Mouse (Mus musculus) limb, embryonic 11.5 days (tissue): Measurements from ENCODE around the gene Fabp1. TPM values are rescaled to one million over a fixed set of nuclear protein-coding genes. Genes with fewer than 3 reads are reported as not detected.

Source experiments
- ATAC-seq: fragments of 200-750 bp; cut with Nextera tagmentation; 2 replicates; pipeline ENCODE4 v1.8.0; 2017; ENCODE audit warnings: low read depth; ENCODE audit not compliant: insufficient number of reproducible peaks, low FRiP score, low TSS enrichment
- DNase-seq: peaks from one replicate; pipeline ENCODE4 v3.0.0-alpha.2; 2015; ENCODE audit warnings: low spot score
- H3K27ac ChIP-seq: fragments of 300-500 bp; sonication (generic); replicated peaks from 2 replicates; pipeline ENCODE4 v1.5.1; 2014; ENCODE audit warnings: low read depth, mild to moderate bottlenecking, low read length
- H3K27me3 ChIP-seq: fragments of 300-500 bp; sonication (generic); 2 replicates; pipeline ENCODE4 v1.6.1; 2014; ENCODE audit warnings: mild to moderate bottlenecking, low read length, mixed read lengths; ENCODE audit not compliant: control insufficient read depth, insufficient read depth
- H3K36me3 ChIP-seq: fragments of 300-500 bp; sonication (generic); 2 replicates; pipeline ENCODE4 v1.6.1; 2014; ENCODE audit warnings: mild to moderate bottlenecking, low read length, moderate library complexity, mixed read lengths; ENCODE audit not compliant: control insufficient read depth, insufficient read depth
- H3K4me1 ChIP-seq: fragments of 300-500 bp; sonication (generic); 2 replicates; pipeline ENCODE4 v1.6.1; 2014; ENCODE audit warnings: low read length, mixed read lengths; ENCODE audit not compliant: control insufficient read depth, insufficient read depth
- H3K4me2 ChIP-seq: fragments of 300-500 bp; sonication (generic); 2 replicates; pipeline ENCODE4 v1.6.1; 2014; ENCODE audit warnings: low read depth, mild to moderate bottlenecking, moderate library complexity; ENCODE audit not compliant: severe bottlenecking
- H3K4me3 ChIP-seq: fragments of 300-500 bp; sonication (generic); 2 replicates; pipeline ENCODE4 v1.5.1; 2014; ENCODE audit warnings: low read depth, low read length
- H3K9ac ChIP-seq: fragments of 300-500 bp; sonication (generic); 2 replicates; pipeline ENCODE4 v1.6.1; 2014; ENCODE audit warnings: mild to moderate bottlenecking, low read length
- H3K9me3 ChIP-seq: fragments of 300-500 bp; sonication (generic); 2 replicates; pipeline ENCODE4 v1.6.1; 2016; ENCODE audit warnings: low read length; ENCODE audit not compliant: control insufficient read depth
- WGBS: fragments of 180-500 bp; shearing (Covaris S2); extraction: QIAGEN DNeasy Blood & Tissue Kit; methylation state at CpG from one replicate; pipeline ENCODE4 v1.1.7; 2014; 5-methylcytosine and 5-hydroxymethylcytosine counted together
- polyA plus RNA-seq: library from polyadenylated mRNA; unstranded; fragments of >200 nt; fragmentation: Nextera tagmentation; extraction: Ambion mirVana; gene quantifications from 2 replicates; pipeline ENCODE4 v1.2.1, GENCODE M21; 2014

Gene Fabp1
- polyA plus RNA-seq, 1 experiment from 2014 or later: 0.29 TPM

DNA sequence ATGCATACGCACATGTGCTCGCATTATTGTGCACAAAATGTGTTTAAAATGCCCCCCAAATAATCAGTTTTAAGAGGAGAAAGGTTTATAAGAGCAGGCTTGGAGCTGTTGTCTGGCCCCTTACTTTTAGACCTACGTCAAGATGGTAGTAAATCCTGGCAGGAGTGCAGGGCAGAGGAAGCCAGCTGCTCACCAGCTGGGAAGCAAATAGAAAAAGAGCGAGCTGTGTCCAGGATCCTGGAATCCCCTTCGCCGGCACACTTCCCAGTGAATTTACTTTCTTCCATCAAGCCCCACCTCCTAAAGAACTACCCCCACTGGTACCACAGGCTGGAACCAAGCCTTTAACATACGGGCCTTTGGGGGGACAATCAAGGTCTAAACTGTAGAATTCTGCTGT, 41.2 kb downstream of the Fabp1 start:
- no peak overlapping the region for H3K4me3 ChIP-seq
- no peaks in the 10 kb centered on the region for H3K9me3 ChIP-seq
- no peaks in the 10 kb centered on the region for H3K4me1 ChIP-seq
- no peak overlapping the region for H3K4me2 ChIP-seq
- no peak overlapping the region for H3K9ac ChIP-seq
- DNase-seq: no peak
- H3K27me3 ChIP-seq: no peaks in the 10 kb centered on the region
- 49% methylated on average over 7 of the region's 7 CpGs for WGBS
- H3K36me3 ChIP-seq: no peaks in the 10 kb centered on the region
- no peak overlapping the region for H3K27ac ChIP-seq
- no peak for ATAC-seq

GRCm38 (mm10) chr6:71242811-71243210, 43.2 kb downstream of the Fabp1 start:
- H3K4me3 ChIP-seq: no peak overlapping the region
- no peaks in the 10 kb centered on the region for H3K36me3 ChIP-seq
- H3K9me3 ChIP-seq: no peaks in the 10 kb centered on the region
- WGBS: 87% methylated on average over 1 of the region's 1 CpGs
- DNase-seq (no peak), ATAC-seq (no peak)
- no peak overlapping the region for H3K27ac ChIP-seq
- no peaks in the 10 kb centered on the region for H3K4me1 ChIP-seq
- H3K9ac ChIP-seq: no peak overlapping the region
- no peaks in the 10 kb centered on the region for H3K27me3 ChIP-seq
- H3K4me2 ChIP-seq: no peak overlapping the region

DNA sequence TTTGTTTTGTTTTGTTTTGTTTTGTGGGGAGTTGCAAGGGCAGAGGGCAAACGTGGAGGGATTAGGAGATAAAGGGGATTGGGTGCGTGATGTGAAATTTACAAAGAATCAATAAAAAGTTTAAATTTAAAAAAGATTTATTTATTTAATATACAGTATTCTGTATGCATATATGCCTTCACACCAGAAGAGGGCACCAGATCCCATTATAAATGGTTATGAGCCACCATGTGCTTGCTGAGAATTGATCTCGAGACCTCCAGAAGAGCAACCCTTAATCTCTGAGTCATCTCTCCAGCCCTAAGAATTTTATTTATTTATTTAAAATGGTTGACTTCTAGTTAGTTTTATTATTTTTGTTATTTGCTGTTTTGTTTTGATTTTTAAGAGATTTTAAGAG, 43.6 kb downstream of the Fabp1 start:
- ATAC-seq: no peak
- no peak for DNase-seq
- WGBS: 82% methylated on average over 3 of the region's 3 CpGs
- no peaks in the 10 kb centered on the region for H3K9me3 ChIP-seq
- no peak overlapping the region for H3K4me2 ChIP-seq
- no peak overlapping the region for H3K27ac ChIP-seq
- H3K36me3 ChIP-seq: no peaks in the 10 kb centered on the region
- no peak overlapping the region for H3K4me3 ChIP-seq
- H3K4me1 ChIP-seq: no peaks in the 10 kb centered on the region
- H3K9ac ChIP-seq: no peak overlapping the region
- no peaks in the 10 kb centered on the region for H3K27me3 ChIP-seq

DNA sequence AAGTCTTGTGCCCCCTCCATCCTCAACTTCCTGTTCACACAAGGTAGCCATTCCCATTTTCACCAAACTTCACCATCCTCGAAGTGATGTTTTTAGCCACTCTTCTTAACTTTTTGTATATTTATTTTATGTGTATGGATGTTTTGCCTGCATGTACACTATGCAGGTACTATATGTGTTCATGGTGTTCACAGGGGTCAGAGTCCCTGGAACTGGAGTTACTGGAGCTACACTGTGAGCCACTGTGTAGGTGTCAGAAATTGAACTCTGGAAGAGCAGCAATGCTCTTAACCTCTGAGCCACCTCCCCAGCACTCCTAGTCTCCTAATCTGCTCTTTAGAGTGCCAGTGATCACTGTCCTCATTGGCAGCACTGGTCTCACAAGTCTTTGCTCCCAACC, 48.8 kb downstream of the Fabp1 start:
- Histone ChIP-seq H3K9me3 (no peaks in the 10 kb centered on the region), H3K4me1 (no peaks in the 10 kb centered on the region), H3K27ac (no peak overlapping the region), H3K4me3 (no peak overlapping the region), H3K9ac (no peak overlapping the region), H3K27me3 (no peaks in the 10 kb centered on the region), H3K36me3 (no peaks in the 10 kb centered on the region), H3K4me2 (no peak overlapping the region)
- 93% methylated on average over 1 of the region's 1 CpGs for WGBS
- DNase-seq (no peak), ATAC-seq (no peak)

DNA sequence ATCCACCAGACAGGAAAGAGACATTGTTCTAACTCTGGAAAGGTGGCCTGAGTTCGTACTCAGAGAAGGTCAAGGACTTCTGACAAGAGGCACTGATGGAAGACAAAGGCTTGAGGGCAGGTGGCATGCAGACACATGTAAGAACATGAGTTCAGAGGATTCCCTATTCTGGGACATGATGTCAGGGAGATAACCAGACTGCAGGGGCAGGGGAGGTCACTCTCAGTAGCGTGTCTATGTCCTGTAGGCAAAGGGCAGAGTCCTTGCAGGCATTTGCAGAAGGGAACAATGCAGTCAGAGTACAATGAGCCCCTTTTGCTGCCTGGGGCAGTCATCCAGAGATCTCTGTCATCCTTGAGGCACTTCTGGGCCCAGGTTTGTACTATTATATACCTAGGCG, 50.0 kb downstream of the Fabp1 start:
- Histone ChIP-seq H3K27me3 (no peaks in the 10 kb centered on the region), H3K27ac (no peak overlapping the region), H3K4me1 (no peaks in the 10 kb centered on the region), H3K4me2 (no peak overlapping the region), H3K36me3 (no peaks in the 10 kb centered on the region), H3K4me3 (no peak overlapping the region), H3K9ac (no peak overlapping the region), H3K9me3 (no peaks in the 10 kb centered on the region)
- WGBS: 80% methylated on average over 3 of the region's 3 CpGs
- ATAC-seq (no peak), DNase-seq (no peak)

DNA sequence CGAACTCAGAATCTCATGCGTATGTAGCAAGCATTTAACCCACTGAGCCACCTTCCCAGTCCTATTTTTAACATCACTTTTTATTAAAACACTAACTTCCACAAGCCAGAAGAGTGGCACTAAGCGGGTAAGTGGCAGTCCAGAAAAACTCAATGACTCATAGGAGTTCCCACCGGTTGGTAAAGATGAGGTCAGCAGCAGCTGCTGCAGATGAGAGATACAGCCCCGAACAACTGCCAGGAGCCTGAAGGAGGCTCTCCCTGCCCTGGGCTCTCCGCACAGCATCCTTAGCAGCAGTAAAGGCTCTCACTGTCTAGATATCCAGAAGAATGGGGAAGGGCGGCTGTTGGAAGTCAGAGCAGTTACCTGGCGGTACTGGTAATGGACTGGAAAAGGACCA, 51.3 kb downstream of the Fabp1 start:
- H3K4me3 ChIP-seq: no peak overlapping the region
- ATAC-seq (no peak), DNase-seq (no peak)
- no peaks in the 10 kb centered on the region for H3K4me1 ChIP-seq
- H3K27me3 ChIP-seq: no peaks in the 10 kb centered on the region
- 83% methylated on average over 8 of the region's 8 CpGs for WGBS
- no peaks in the 10 kb centered on the region for H3K9me3 ChIP-seq
- no peaks in the 10 kb centered on the region for H3K36me3 ChIP-seq
- no peak overlapping the region for H3K4me2 ChIP-seq
- no peak overlapping the region for H3K9ac ChIP-seq
- H3K27ac ChIP-seq: no peak overlapping the region

DNA sequence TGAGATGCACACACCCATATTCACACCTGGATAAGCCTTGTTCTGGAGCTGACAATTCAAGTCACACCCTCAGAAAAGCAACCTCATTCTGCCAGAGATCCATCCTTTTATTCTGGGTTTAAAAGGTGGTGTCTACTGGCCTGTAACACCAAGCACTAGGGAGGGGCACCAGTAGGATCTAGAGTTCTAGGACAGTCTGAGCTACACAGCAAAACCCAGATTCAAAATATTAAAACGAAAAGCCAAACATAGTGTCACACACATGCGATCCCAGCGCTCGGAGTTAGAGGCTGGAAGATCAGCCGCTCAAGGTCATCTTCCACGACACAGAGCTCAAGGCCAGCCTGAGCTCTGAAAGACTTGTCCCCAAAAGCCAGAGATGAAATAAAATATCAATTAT, 54.8 kb downstream of the Fabp1 start:
- Histone ChIP-seq H3K4me2 (no peak overlapping the region), H3K27ac (no peak overlapping the region), H3K36me3 (no peaks in the 10 kb centered on the region), H3K9me3 (no peaks in the 10 kb centered on the region), H3K4me1 (no peaks in the 10 kb centered on the region), H3K4me3 (no peak overlapping the region), H3K9ac (no peak overlapping the region), H3K27me3 (no peaks in the 10 kb centered on the region)
- ATAC-seq: no peak
- WGBS: 95% methylated on average over 6 of the region's 6 CpGs
- DNase-seq: no peak

Other genes starting within 250 kb of the Fabp1 start
- gene Foxi3, start 243.3 kb upstream of the Fabp1 start, polyA plus RNA-seq: 0.19 TPM in 1 of 2 replicates, not detected in the other
- 5.3 TPM in 2 replicates for gene Thnsl2, start 55.4 kb upstream of the Fabp1 start, polyA plus RNA-seq
- 41.6 and 44.5 TPM in 2 replicates for gene Krcc1, start 71.8 kb downstream of the Fabp1 start, polyA plus RNA-seq
- 1.7 and 3.7 TPM in 2 replicates for gene Smyd1, start 122.4 kb downstream of the Fabp1 start, polyA plus RNA-seq
- 0.09 TPM in 1 of 2 replicates, not detected in the other for gene Cd8b1, start 123.0 kb downstream of the Fabp1 start, polyA plus RNA-seq
- not detected in 2 replicates for gene Cd8a, start 173.6 kb downstream of the Fabp1 start, polyA plus RNA-seq
- gene Rmnd5a, start 240.8 kb downstream of the Fabp1 start, polyA plus RNA-seq: 10.7 and 12.2 TPM in 2 replicates